Mouse (Mus musculus): Measurements from ENCODE around the gene Msmp. TPM values are rescaled to one million over a fixed set of nuclear protein-coding genes. Genes with fewer than 3 reads are reported as not detected.
A peak's percentile ranks its signal among the peaks of the same experiment; 100 is the strongest.

The Msmp gene
- polyA plus RNA-seq, 1 experiment from 2014 or later, result not detected

DNA sequence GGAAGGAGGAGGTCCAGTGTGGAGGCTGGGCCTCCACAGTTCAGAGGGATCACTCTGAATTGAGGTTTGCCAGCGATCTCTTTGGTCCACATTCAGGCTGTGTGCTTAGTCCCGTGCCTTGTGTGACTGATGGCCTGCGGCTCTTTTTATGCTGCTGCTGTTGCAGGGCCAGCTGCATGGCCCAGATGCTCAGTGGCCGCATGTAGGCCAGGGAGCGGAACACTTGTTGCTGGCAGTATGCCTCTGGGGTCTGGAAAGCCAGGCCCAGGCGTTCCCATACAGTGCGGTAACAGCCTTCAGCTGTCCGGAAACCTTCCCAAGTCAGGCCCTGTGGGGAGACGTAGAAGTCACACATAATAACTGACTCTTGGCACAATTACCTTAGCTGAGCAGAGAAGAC is 17.2 kb downstream of the Msmp start:
- Histone ChIP-seq H3K4me2 (no peak overlapping the region), H3K9me3 (no peaks in the 10 kb centered on the region), H3K9ac (no peak overlapping the region), H3K27ac (no peak overlapping the region), H3K4me1 (replicated peaks) (peaks cover 14% of the 10 kb centered on the region), H3K27me3 (no peaks in the 10 kb centered on the region), H3K4me3 (no peak overlapping the region), H3K36me3 (peaks cover 79% of the 10 kb centered on the region)
- WGBS, result 96% methylated on average over 9 of the region's 9 CpGs
- no peak for ATAC-seq (ENCODE audit: low FRiP score)

DNA sequence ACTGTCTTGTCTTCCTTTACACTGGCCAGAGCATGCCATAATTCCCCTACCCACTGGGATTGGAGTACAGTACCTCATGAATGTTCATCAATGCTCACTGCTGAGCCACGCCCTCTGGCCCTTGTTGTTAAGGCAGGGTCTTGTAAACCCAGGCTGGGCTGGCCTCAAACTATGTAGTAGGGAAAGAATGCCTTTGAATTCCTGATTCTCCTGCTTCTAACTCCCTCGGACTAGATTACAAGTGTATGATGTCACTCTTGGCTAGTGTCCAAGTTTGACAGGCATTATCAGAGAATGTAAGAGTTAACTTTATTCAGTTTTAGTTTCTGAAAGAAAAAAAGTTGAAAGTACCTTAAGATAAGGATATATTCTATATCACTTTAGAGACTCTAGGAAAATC is 20.1 kb downstream of the Msmp start:
- Histone ChIP-seq H3K9me3 (no peaks in the 10 kb centered on the region), H3K4me3 (0 out of 2 replicates have a peak overlapping the region, but pooled peaks have one; percentile 70), H3K27me3 (no peaks in the 10 kb centered on the region), H3K27ac (no peak overlapping the region), H3K4me2 (peak overlapping the region; percentile 92; the same call in 1 of the 2 replicates), H3K36me3 (peaks cover 50% of the 10 kb centered on the region), H3K4me1 (replicated peaks) (peaks cover 37% of the 10 kb centered on the region), H3K9ac (peak overlapping the region; percentile 91; the same call in 1 of the 2 replicates)
- no peak for ATAC-seq (ENCODE audit: low FRiP score)
- WGBS, result 51% methylated on average over 2 of the region's 2 CpGs

- WGBS, result 90% methylated on average over 4 of the region's 4 CpGs
- H3K4me1 ChIP-seq (replicated peaks), result peaks cover 43% of the 10 kb centered on the region
- H3K4me3 ChIP-seq, result peak overlapping the region; percentile 70
- H3K27ac ChIP-seq, result 0 out of 2 replicates have a peak overlapping the region, but pooled peaks have one; percentile 97
- H3K9me3 ChIP-seq, result no peaks in the 10 kb centered on the region
- H3K4me2 ChIP-seq, result peak overlapping the region; percentile 92
- no peak for ATAC-seq (ENCODE audit: low FRiP score)
- H3K36me3 ChIP-seq, result peaks cover 47% of the 10 kb centered on the region
- H3K9ac ChIP-seq, result peak overlapping the region; percentile 91
- no peaks in the 10 kb centered on the region for H3K27me3 ChIP-seq
Measured at GRCm38 (mm10) chr4:43563601-43563875, 20.8 kb downstream of the Msmp start.

DNA sequence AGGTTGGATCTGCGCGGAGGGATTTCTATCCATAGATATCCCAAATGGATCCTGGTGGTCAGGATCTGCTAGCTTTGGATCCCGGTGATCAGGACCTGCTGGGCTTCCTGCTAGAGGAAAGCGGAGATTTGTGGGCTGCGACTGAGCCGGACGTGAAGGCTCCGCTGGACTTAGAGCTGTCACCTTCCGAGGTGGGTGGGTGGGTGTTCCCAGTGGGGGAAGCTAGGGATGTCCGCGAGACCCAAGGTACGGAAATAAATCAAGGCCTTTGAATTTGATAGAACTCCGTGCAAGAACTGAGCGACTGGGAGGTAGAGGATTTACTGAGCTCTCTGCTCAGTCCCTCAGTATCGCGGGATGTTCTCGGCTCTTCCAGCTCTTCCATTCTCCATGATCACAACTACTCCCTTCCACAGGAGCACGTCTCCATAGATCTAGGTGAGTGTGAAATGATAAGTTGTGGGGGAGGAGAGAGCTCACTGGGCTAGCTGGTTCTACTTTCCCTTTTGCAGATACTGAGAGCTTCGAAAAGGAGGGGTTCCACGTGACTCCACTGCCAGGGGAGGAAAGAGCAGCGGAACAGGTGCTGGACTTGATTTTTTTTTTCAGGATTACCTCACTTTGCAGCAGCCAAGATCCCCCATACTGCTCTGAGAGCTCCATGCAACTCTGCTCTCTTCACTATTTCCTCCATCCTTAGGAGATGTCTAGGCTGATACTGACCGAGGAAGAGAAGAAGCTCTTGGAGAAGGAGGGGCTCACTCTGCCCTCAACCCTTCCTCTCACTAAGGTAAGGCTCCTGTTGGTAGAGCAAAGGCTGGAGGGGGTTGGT is 21.3 kb downstream of the Msmp start:
- H3K4me1 ChIP-seq (replicated peaks), result peaks cover 49% of the 10 kb centered on the region
- no peak; the same call in 1 of the 2 replicates for ATAC-seq (ENCODE audit: low FRiP score)
- 8% methylated on average over 22 of the region's 22 CpGs for WGBS
- peak overlapping the region; percentile 91 for H3K9ac ChIP-seq
- peak overlapping the region; percentile 92 for H3K4me2 ChIP-seq
- peak overlapping the region; percentile 70 for H3K4me3 ChIP-seq
- peaks cover 42% of the 10 kb centered on the region for H3K36me3 ChIP-seq
- H3K27ac ChIP-seq, result peak overlapping the region; percentile 97
- no peaks in the 10 kb centered on the region for H3K9me3 ChIP-seq
- H3K27me3 ChIP-seq, result no peaks in the 10 kb centered on the region

GRCm38 (mm10) chr4:43561997-43562768 is 22.1 kb downstream of the Msmp start, which contains the start of the genes Creb3 and Tln1:
Gene Creb3 (plus strand): TSS chr4:43562332.
Gene Tln1 (minus strand): TSS chr4:43562691.
- peak within 1 kb of the TSS; percentile 91 for H3K9ac ChIP-seq
- peak; percentile 97 for ATAC-seq (ENCODE audit: low FRiP score)
- H3K4me1 ChIP-seq (replicated peaks), result peaks cover 55% of the 10 kb centered on the region
- H3K9me3 ChIP-seq, result no peaks in the 10 kb centered on the region
- no peaks in the 10 kb centered on the region for H3K27me3 ChIP-seq
- peak within 1 kb of the TSS; percentile 97 for H3K27ac ChIP-seq
- H3K4me2 ChIP-seq, result peak within 1 kb of the TSS; percentile 92
- under 1% methylated on average over 62 of the region's 62 CpGs for WGBS
- H3K36me3 ChIP-seq, result peaks cover 34% of the 10 kb centered on the region
- peak within 1 kb of the TSS; percentile 70 for H3K4me3 ChIP-seq

GRCm38 (mm10) chr4:43561436-43561996 is 22.8 kb downstream of the Msmp start:
- Histone ChIP-seq H3K4me1 (replicated peaks) (peaks cover 55% of the 10 kb centered on the region), H3K4me2 (peak overlapping the region; percentile 92), H3K9me3 (no peaks in the 10 kb centered on the region), H3K36me3 (peaks cover 32% of the 10 kb centered on the region), H3K9ac (peak overlapping the region; percentile 91), H3K4me3 (peak overlapping the region; percentile 70), H3K27ac (peak overlapping the region; percentile 97), H3K27me3 (no peaks in the 10 kb centered on the region)
- peak; percentile 30; the same call in 1 of the 2 replicates for ATAC-seq (ENCODE audit: low FRiP score)
- 4% methylated on average over 16 of the region's 16 CpGs for WGBS

GRCm38 (mm10) chr4:43560976-43561375 is 23.3 kb downstream of the Msmp start:
- peaks cover 55% of the 10 kb centered on the region for H3K4me1 ChIP-seq (replicated peaks)
- no peaks in the 10 kb centered on the region for H3K9me3 ChIP-seq
- H3K27me3 ChIP-seq, result no peaks in the 10 kb centered on the region
- peaks cover 32% of the 10 kb centered on the region for H3K36me3 ChIP-seq
- 34% methylated on average over 2 of the region's 2 CpGs for WGBS
- H3K4me2 ChIP-seq, result peak overlapping the region; percentile 92
- peak overlapping the region; percentile 70 for H3K4me3 ChIP-seq
- no peak for ATAC-seq (ENCODE audit: low FRiP score)
- no peak overlapping the region for H3K27ac ChIP-seq
- peak overlapping the region; percentile 91 for H3K9ac ChIP-seq

GRCm38 (mm10) chr4:43560243-43560611 is 24.1 kb downstream of the Msmp start:
- Histone ChIP-seq H3K4me2 (peak overlapping the region; percentile 92), H3K4me3 (no peak overlapping the region), H3K27ac (no peak overlapping the region), H3K9me3 (no peaks in the 10 kb centered on the region), H3K9ac (peak overlapping the region; percentile 59), H3K36me3 (peaks cover 32% of the 10 kb centered on the region), H3K27me3 (no peaks in the 10 kb centered on the region), H3K4me1 (replicated peaks) (peaks cover 55% of the 10 kb centered on the region)
- 43% methylated on average over 6 of the region's 6 CpGs for WGBS
- ATAC-seq (ENCODE audit: low FRiP score), result no peak

DNA sequence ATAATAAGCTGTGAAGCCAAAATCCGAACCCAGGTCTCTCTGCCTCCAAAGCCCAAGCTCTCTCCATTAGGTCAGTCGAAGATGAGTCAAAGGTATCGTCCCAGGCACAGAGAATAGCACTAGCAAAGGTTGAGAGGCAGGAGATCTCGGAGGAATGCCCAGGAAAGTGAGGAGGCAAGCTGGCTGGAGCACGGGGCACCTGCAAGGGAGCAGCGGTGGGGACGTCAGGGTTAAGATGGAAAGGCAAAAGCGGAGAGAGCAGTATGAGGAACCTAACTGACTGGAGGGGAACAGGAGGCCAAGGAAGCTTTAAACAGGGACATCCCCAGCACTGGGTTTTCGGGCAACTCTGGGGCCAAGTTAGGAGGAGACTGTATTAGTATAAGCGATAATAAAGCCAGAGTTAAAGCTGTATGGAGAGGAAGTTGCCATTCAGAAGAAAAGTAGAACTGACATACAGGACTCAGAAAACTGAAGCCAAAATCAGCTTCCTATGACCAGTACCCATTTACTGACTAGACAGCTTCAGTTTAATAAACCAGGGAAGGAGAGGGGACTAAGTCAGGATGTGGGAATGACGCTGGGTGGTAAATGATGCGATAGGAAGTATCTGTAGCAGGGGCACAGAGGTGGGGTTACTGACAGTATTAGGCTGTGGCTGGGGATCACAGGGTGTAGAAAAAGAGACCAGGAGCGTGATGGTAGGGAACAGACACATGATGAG is 24.6 kb downstream of the Msmp start:
- Histone ChIP-seq H3K9me3 (no peaks in the 10 kb centered on the region), H3K4me1 (replicated peaks) (peaks cover 55% of the 10 kb centered on the region), H3K36me3 (peaks cover 32% of the 10 kb centered on the region), H3K27me3 (no peaks in the 10 kb centered on the region), H3K9ac (peak overlapping the region; percentile 59), H3K4me2 (peak overlapping the region; percentile 92), H3K4me3 (no peak overlapping the region), H3K27ac (no peak overlapping the region)
- WGBS, result 80% methylated on average over 13 of the region's 13 CpGs
- no peak for ATAC-seq (ENCODE audit: low FRiP score)

- no peaks in the 10 kb centered on the region for H3K27me3 ChIP-seq
- peak overlapping the region; percentile 59 for H3K9ac ChIP-seq
- peak overlapping the region; percentile 25; the same call in 1 of the 2 replicates for H3K27ac ChIP-seq
- H3K4me1 ChIP-seq (replicated peaks), result peaks cover 50% of the 10 kb centered on the region
- H3K36me3 ChIP-seq, result peaks cover 36% of the 10 kb centered on the region
- peak overlapping the region; percentile 3; the same call in 1 of the 2 replicates for H3K4me3 ChIP-seq
- H3K9me3 ChIP-seq, result no peaks in the 10 kb centered on the region
- peak overlapping the region; percentile 11 for H3K4me2 ChIP-seq
- 24% methylated on average over 13 of the region's 13 CpGs for WGBS
- no peak for ATAC-seq (ENCODE audit: low FRiP score)
Measured at GRCm38 (mm10) chr4:43558631-43559356, 25.5 kb downstream of the Msmp start.

- Histone ChIP-seq H3K36me3 (peaks cover 43% of the 10 kb centered on the region), H3K9me3 (no peaks in the 10 kb centered on the region), H3K27ac (no peak overlapping the region), H3K27me3 (no peaks in the 10 kb centered on the region), H3K4me3 (peak overlapping the region; percentile 3; the same call in 1 of the 2 replicates), H3K4me2 (peak overlapping the region; percentile 11), H3K9ac (peak overlapping the region; percentile 59; the same call in 1 of the 2 replicates), H3K4me1 (replicated peaks) (peaks cover 43% of the 10 kb centered on the region)
- no peak for ATAC-seq (ENCODE audit: low FRiP score)
- 44% methylated on average over 5 of the region's 5 CpGs for WGBS
Measured at GRCm38 (mm10) chr4:43558028-43558630, 26.2 kb downstream of the Msmp start.
